Mouse (Mus musculus) macrophage (primary cell): ENCODE data around the gene Gm3460. TPM values are rescaled to one million over a fixed set of nuclear protein-coding genes. Genes with fewer than 3 reads are reported as not detected.
"Not testable (repeated sequence)": the region's sequence is repeated elsewhere in the genome, so short reads cannot be mapped to it uniquely, and the experiment has no call there.

Experiments
- H3K27ac ChIP-seq: fragments of 350-480 bp; formaldehyde crosslinking; 2 replicates; pipeline ENCODE4 v1.9.0; 2021
- H3K36me3 ChIP-seq: fragments of 350-480 bp; formaldehyde crosslinking; 2 replicates; pipeline ENCODE4 v1.9.0; 2021; ENCODE audit errors: inconsistent target
- H3K4me3 ChIP-seq: fragments of 350-480 bp; formaldehyde crosslinking; 2 replicates; pipeline ENCODE4 v1.9.0; 2021; ENCODE audit errors: inconsistent target
- H3K79me2 ChIP-seq: fragments of 350-480 bp; formaldehyde crosslinking; 2 replicates; pipeline ENCODE4 v1.9.0; 2021; ENCODE audit errors: inconsistent target
- whole genome bisulfite sequencing: methylation state at CpG from one replicate; pipeline ENCODE4 v1.1.7; 2026; ENCODE audit warnings: inconsistent platforms; ENCODE audit not compliant: missing documents; 5-methylcytosine and 5-hydroxymethylcytosine counted together
- polyA plus RNA-seq: library from polyadenylated mRNA; stranded (reverse); fragments of 250-400 nt; gene quantifications from 3 replicates; pipeline ENCODE4 v1.2.4, GENCODE M21; 2018; ENCODE audit warnings: inconsistent platforms
- total RNA-seq, 78 experiments: library from RNA; depleted of rRNA; stranded (reverse); fragments of 250-400 nt; gene quantifications; 1 replicate in 9 of 78; 2 replicates in 24 of 78; 3 replicates in 43 of 78; 4 replicates in 2 of 78; pipeline ENCODE4 v1.2.4; 2018; ENCODE audit warnings: inconsistent platforms in 56 of 78

The Gm3460 gene
- not detected for total RNA-seq (2018; cell fraction: chromatin; rRNA removed)
- total RNA-seq (2018; cell fraction: cytosol; rRNA removed) = not detected
- total RNA-seq (2018; cell fraction: nucleus; rRNA removed) = not detected
- polyA plus RNA-seq = not detected in 3 replicates

GRCm38 (mm10) chr14:6622318-6622717, at the start of gene Gm3460:
Gene Gm3460 (minus strand): TSS chr14:6622418.
- not testable (repeated sequence) for H3K79me2 ChIP-seq, H3K4me3 ChIP-seq, H3K36me3 ChIP-seq, H3K27ac ChIP-seq
- no CpG with 5 or more reads among the region's 2 CpGs for WGBS

GRCm38 (mm10) chr14:6606436-6606835, 15.8 kb downstream of the Gm3460 start:
- H3K36me3 ChIP-seq, H3K79me2 ChIP-seq, H3K27ac ChIP-seq, H3K4me3 ChIP-seq: not testable (repeated sequence)
- WGBS = no CpG with 5 or more reads among the region's 1 CpGs

- H3K36me3 ChIP-seq, H3K27ac ChIP-seq, H3K79me2 ChIP-seq, H3K4me3 ChIP-seq: not testable (repeated sequence)
- 1% methylated on average over 10 of the region's 20 CpGs for WGBS
Observed at GRCm38 (mm10) chr14:6605004-6605403, 17.2 kb downstream of the Gm3460 start.

GRCm38 (mm10) chr14:6604551-6604950, 17.7 kb downstream of the Gm3460 start:
- H3K27ac ChIP-seq, H3K79me2 ChIP-seq, H3K36me3 ChIP-seq, H3K4me3 ChIP-seq: not testable (repeated sequence)
- 5% methylated on average over 10 of the region's 20 CpGs for WGBS

- H3K4me3 ChIP-seq, H3K27ac ChIP-seq, H3K79me2 ChIP-seq, H3K36me3 ChIP-seq: not testable (repeated sequence)
- no CpG with 5 or more reads among the region's 2 CpGs for WGBS
Observed at GRCm38 (mm10) chr14:6590513-6590912, 31.7 kb downstream of the Gm3460 start, which contains the start of gene Gm3629. Gene Gm3629 (minus strand): TSS chr14:6590613.

Other genes with a start within 250 kb of the Gm3460 start
- gene Gm16440, start 232.1 kb downstream of the Gm3460 start, polyA plus RNA-seq = not detected in 3 replicates
- gene Gm3591, start 209.9 kb downstream of the Gm3460 start, polyA plus RNA-seq = not detected in 3 replicates
- not detected in 3 replicates for gene Gm3594, start 177.8 kb downstream of the Gm3460 start, polyA plus RNA-seq
- gene Gm8356, start 85.1 kb downstream of the Gm3460 start, polyA plus RNA-seq = not detected in 3 replicates
- gene Gm3629, start 31.8 kb downstream of the Gm3460 start, polyA plus RNA-seq = not detected in 3 replicates
- gene Gm10251, start 61.8 kb upstream of the Gm3460 start, polyA plus RNA-seq = not detected in 3 replicates
- not detected in 3 replicates for gene Gm8050, start 97.8 kb upstream of the Gm3460 start, polyA plus RNA-seq
- gene Gm3636, start 119.9 kb upstream of the Gm3460 start, polyA plus RNA-seq = not detected in 3 replicates
- not detected in 3 replicates for gene Gm8362, start 152.0 kb upstream of the Gm3460 start, polyA plus RNA-seq
- not detected in 3 replicates for gene Gm3642, start 217.9 kb upstream of the Gm3460 start, polyA plus RNA-seq